Mouse (Mus musculus) adipocyte (in vitro differentiated cells): ENCODE measurements around the gene Furin.

Experiments
- DNase-seq: peaks from one replicate; pipeline ENCODE4 v3.0.0-alpha.2; 2016; ENCODE audit warnings: low spot score

Furin gene

DNA sequence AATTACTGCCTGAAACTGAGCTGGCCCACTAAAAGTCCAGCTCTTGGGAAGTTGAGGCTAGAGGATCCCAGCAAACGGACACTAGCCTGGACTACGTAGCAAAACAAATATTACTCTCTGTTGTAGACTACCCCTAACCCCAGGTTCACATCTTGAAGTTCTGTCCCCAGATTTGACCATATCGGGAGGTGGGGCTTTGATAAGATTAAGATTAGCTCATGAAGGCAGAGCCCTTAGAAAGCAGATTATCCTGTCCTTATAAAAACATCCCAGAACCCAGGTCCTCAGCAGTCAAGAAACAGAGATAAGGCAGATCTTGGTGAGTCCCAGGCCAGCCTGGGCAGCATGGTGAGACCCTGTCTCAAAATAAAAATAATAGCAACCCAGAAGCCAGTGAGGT lies 33.1 kb downstream of the Furin start:
- no peak for DNase-seq

DNA sequence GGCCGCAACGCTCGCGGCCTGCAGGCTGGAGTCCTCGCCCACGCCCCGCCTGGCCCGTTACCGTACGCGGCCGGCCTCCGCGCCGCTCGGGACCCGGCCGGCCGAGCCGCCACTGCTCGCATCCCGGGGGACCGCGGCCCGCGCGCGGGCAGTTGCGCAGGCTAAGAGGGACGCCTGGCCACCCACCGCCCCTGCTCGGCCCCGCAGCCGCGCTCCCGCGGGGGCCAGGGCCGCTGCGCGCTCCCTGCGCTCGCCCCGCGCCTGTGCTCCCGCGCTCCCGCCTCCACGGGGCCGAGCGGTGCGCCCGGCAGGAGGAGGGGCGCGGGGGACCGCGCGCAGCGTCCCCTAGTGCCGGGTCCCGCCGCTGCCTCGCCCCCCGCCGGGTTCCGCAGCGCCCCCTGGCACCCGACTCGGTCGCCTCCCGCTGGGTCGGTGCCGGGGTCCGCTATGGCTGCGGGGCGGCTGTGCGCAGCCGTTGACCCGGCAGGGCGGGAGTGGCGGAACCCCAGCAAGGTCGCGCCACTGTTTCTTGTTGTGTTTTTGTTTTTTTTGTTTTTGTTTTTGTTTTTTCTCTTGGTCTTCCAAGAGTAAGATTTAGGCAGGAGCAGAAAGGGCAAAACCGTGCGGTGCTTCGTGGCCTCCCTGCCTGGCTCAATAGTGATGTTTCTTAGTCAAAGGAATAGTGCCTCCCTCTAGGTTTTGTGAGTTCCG lies 34.0 kb downstream of the Furin start, which contains the start of gene Man2a2:
TSS of gene Man2a2 (minus strand) at position 335 of the 711 bp plus-strand sequence.
- DNase-seq = peak; percentile 28

DNA sequence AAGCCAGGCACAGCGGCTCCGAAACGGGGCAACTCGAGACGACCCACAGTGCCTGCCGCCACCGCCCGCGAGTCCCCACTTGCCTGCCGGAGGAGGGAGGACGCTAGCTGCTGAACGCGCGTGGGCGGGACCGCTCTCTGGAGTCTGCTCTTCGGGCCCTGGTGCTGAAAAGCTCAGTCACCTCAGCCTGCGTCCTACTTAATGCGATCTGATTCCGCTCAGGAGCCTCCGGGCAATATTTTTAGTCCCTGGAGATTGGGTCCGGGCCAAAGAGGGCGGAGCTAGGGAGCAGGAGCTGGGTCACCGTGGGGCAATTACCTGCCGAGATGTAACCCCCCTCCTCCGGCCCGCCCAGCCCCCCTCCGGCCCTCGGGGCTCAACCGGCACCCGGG lies 34.6 kb downstream of the Furin start:
- DNase-seq = peak; percentile 71

DNA sequence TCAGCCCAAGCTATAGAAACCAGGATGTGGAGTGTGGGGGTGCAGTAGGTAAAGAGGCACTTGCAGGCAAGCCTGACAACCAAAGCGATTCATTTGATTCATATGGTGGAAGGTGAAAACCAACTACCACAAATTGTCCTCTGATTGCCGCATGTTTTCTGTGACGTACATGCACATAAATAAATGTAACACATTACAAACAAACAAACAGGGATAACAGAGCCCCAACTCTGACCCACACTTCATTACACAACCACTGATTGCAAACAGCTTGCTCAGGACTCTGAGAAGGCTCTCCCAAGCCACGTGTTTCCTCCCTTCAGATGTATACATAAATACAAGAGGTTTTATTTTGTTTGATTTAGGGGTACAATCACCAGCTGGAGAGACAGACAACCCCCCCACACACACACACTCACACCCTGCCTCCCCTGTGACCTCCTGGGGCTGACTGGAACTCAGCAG lies 35.2 kb downstream of the Furin start:
- peak; percentile 52 for DNase-seq

DNA sequence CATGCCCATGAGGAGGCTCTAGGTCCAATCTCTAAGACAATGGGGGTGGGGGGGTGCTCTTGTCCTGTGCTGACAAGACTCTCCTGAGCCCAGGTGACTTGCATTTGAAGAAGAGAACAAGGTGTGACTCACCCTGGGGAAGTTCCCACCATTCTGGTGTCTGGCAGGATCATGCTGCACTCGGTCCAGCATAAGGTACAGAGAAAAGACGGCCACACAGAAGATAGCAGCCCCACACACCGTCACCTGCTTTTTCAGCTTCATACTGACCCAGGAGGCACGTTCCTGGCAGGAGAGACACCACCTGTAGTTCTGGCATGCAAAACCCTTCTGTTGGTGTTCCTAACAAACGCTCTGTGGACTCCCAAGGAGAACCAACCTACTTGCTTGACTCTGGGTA lies 35.8 kb downstream of the Furin start:
- DNase-seq = no peak

DNA sequence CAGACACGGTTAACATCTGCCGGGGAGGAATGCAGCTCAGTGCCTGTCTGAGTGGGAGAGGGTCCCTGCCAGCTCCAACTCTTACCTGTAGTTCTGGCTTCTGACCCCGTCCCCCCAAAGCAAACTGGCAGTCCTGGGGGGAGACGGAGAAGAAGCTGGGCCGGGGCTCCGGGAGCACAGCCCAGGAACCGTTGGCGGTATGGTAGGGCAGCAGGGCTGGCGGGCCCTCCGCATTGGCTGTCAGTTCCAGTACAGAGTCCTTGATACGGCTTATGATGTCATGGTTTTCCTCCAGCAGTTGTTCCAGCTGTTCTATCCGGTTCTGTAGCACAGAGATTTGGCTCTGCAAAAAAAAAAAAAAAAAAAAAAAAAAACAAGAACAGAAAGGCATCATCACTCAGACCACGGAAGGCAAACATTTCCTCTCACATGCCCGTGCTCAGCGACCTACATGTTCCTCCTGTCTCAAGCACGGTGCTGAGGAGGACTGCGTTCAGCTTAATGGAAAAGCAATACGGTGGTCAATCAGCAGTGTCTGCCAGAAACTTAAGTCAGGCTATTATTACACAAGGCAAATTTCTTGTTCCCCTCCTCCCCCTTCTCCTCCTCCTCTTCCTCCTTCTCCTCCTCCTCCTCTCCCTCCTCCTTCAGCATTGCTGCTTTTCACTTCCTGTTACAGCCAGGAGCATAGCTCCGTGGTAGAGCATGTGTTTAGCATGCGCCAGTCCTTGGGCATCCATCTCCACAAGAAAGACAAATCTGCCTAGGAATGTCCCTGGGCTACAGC lies 36.4 kb downstream of the Furin start:
- no peak for DNase-seq

DNA sequence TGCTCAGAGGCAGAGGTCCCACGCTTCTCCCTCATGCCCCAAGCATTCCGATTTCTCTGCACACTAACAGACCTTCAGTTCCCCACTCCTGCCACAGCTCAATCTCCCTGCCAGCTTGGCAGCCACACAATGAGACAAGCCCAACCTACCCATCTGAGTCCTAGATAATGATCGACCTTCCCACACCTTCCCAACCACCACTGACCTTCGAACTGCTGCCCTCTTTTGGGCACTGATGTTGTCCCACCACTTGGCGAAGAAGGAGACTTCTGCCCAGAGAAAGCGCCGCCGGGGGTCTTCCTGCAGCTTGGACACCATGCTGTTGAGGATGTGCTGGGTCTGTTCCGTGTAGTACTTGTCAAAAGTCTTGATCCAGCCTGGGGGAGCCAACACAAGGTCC lies 37.2 kb downstream of the Furin start:
- DNase-seq = no peak

DNA sequence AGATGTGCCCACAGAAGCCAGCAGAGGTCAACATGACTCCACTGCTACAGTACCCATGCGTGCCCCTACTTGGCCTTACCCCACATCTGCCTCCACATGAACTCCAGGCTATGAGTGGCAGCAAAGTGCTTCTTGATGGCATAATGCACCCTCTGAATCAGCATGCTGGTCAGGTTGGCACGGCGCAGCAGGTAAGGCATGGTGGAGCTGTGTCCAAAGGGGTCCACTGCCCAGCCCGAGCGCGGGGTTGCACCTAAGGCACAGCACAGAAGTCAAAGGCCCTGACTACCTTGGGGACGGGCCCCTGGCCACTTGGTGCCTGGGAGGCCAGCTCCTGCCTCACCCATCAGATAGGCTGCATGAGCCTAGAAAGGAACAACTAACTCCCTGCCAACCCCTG lies 38.0 kb downstream of the Furin start:
- no peak for DNase-seq

DNA sequence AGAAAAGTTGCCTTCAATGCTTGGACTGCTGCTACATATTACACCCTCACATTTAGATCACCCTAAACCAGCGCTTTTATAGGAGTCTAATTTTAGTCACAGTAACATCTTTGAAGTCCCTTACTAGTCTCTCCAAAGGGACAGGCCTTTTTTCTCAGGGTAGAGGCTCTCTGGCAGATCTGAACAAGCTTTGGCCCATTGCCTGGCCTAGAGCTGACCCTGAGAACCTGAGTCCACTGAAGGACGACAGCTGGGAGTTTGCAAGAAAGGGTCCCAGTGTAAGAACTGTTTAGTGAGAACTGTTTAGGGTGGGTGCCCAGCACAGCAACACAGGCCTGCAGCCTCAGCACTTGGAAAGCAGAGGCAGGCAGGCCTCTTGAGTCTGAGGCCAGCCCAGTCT lies 39.5 kb downstream of the Furin start:
- no peak for DNase-seq

DNA sequence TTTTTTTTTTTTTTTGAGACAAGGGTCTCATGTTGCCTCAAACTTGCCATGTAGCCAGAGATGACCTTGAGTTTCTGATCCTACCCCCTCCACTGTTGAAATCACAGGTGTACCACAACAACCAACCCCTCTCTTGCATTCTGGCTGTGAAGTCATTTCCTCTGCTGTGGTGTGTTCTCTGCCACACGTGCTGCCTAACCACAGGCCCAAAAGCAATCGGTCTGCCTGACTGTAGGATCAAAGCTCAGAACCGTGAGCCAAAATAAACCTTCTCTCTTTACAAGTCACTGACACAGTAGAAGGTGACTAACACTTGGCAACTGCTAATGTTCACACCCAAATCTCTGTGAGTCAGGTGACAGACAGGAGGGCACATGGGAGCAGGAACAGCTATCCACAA lies 44.8 kb downstream of the Furin start:
- no peak for DNase-seq

DNA sequence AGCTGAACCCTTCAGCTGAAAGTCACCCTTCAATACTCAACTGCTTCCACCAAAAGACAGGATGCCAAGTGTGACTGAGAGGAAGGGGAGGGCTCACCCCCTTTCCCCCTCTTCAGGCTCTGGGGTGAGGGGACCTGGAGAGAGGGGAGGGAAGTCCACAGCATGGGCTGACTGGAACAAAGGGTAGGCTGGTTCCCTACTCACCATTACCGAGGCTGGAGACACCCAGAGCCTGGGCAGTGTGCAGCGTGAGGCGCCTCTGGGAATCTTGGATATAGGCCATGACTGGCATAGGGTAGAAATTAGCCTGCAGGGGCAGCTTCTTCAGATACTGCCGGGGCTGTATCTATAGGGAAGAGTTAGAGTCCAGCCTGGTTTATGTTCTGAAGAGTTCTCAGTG lies 47.2 kb downstream of the Furin start:
- peak; percentile 53 for DNase-seq

DNA sequence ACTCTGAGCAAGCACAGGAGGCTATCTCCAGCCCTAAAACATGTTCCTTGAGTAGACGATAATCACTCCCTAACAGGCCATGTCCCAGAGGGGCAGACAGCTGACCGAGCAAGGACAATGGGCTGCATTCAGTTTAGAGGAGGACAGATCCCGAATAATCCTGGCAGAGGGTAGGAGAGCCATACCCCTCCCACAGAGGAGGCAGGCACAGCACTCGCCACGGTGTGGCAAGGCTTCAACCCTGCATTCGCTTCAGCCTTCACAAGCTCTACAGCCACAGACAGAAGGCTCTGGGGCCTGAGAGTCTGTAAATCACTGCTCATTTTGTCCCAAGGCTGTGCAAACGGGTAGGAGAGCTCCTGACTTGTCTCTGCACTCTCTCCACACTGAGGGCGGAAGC lies 48.1 kb downstream of the Furin start:
- no peak for DNase-seq

DNA sequence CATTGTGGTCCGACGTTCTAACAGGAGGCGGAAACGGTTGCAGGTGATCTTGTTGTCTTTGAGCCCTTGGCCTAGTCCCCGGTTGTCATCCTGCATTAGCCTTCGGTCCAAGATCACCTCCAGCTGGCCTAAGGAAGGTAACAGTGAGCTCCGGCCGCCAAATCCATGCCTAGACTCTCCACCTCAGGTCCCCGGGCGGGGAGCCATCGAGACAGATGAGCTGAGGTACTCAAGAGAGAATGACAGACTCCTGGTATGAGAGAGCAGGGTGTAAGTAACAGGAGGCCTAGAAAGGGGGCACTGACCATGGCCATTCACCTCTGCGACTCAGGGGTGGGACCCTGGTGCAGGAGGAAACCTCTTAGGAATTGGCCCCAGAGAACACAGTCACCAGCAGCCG lies 48.9 kb downstream of the Furin start:
- DNase-seq = no peak

DNA sequence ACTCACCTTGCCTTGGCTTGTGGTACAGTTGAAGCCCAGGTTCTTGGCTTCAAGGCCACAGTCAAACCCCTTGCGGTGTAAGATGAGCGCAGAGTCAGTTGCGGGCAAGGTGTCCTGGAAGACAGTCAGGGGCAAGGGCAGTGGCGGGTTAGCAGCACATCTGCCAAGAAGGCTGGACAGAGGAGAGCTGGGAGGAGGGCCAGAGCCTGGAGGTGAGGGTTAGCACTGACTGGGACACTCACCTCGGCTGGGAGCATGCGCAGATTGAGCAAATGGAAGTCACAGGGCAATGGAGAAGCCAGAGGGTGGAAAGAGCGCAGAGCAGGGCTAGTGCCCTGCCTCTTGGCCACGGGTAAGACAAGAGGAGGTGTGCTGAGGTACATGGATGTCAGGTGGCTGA lies 52.3 kb downstream of the Furin start:
- no peak for DNase-seq

DNA sequence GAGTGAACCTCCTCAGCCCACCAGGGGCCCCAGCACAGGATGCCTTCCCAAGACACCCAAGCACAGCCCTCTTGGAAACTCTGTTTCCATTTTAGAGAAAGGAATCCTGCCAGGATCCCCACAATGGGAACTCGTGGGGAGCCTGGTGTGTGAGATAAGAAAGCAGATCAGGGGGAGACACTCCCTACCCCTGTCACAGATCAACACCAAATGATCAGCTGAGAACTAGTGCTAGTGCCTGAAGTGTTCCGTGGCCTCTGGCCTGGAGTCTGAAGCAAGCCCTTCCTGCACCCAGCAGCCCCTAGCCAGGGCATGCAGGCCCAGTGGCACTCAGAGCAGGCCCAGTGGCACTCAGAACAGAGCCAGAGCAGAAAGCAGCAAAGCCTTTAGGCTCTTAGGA lies 54.4 kb downstream of the Furin start:
- DNase-seq = no peak

DNA sequence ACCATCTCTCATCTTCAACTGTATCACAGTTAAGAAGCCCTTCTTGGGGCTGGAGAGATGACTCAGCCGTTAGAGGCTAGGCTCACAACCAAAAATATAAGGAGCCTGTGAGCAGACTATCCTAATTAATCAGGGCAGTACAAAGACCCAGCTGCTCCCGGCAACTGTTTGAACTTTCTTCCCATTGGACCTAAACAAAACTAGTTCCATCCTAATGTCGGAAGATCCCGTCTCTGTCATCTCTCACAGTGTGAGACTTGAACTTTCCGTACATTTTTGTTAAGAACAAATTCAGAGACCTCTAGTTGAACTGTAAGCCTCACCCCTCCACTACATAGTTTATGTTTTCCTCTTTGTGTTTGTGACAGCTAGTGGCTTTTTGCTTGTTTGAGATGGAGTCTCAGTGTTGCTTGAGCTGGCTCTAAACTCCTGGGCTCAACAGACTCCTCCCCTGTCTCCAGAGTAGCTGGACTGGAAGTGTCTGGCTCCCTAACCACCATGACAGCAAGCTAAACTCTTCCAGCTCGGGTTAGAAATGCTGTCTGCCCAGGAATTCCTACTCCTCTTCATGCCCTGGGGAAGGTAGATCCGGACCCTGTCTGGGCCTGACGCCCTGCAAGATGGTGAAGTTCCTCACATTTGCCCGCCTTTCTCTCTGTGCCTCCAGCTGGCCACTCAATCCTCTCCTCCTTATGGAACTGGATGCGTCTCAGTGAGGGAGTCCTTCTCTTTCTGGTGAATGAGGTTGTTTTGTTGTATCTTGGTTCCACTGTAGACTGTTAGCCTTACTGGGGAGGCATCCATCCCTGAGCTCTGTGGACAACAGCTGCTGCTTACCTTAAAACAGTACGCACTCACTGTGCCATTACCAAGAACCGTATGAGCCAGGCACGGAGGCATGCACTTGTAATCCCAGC lies 57.3 kb downstream of the Furin start:
- no peak for DNase-seq

DNA sequence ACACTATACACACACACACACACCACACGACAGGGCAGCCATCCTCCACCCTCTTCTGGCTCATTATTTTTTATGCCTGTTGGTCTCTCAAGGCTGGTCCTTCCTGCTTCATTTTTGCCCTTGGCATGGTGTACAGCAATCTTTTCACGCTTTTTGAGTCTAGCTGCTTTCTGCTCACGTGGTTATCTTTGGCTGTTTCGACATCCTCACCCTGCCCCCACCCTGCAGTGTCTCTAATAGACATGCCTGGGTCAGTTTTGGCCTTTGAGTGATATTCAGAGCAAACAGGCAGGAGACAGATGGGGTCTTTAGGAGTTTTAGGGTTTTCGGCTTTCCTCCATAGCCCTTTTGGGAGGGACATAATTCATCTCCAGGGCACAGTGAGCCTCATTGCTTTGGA lies 58.4 kb downstream of the Furin start:
- peak; percentile 38 for DNase-seq

DNA sequence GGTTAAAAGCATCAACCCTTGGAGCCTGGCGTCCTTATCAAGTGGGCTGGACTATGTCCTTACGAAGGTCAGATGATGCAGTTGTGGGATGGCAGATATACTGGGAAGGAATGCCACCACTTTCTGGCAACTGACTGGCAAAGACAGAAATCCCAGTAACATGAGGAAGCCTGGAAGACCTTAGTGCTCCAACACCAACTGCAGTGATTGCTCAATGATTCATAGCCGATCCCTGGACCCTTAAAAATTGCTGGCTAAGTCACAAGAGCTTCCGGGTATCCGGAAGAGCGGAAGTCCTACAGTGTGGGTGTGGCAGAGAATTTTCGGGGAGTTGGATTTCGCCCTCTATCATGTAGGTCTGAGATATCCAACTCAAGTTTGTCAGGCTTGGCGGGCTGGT lies 59.1 kb downstream of the Furin start:
- DNase-seq = no peak

DNA sequence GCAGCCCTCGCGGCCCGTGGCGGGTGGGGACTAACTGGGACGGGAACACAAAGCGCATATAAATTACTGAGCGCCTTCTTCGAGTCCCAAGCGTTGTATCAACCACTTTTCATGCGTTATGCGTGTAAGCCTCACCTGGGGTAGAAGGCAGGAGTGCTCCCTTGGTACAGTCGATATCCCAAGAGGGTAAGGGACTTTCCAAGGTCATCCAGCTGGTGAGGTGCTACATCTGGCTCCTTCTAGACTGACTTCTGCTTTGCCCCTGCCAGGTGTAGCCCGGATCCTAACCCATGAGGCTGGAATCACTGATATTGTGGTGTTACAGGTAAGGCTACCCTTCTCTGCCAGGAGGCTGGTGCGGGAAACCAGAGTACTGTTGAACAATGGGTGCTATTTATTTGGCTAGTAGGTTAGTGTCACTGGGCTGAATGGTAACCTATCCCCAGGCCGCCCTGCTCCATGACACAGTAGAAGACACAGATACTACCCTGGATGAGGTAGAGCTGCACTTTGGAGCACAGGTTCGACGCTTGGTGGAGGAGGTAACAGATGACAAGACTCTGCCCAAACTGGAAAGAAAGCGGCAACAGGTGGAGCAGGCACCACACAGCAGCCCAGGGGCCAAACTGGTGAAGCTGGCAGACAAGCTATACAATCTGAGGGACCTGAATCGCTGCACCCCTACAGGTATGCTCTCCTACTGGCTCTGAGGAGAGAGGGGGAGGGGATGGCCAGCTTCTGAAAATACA lies 61.8 kb downstream of the Furin start:
- no peak for DNase-seq

DNA sequence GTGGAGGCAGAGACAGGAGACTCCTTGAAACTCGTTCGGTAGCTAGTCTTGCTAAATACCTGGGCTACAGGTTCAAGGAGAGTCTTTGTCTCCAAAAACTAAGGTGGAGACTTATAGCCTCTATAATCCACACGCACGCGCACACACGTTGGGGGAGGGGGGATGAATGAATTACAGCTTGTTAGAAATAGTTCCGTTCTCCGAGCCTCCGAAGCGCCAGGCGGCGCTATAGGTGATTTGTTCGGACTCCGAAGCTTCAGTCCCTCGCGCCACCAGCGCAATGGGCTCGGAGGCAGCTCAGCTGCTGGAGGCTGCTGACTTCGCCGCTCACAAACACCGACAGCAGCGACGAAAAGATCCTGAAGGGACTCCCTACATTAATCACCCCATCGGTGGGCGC lies 62.4 kb downstream of the Furin start, which contains the start of gene Hddc3:
TSS of gene Hddc3 (plus strand) at position 247 of the 400 bp plus-strand sequence.
- peak; percentile 84 for DNase-seq

DNA sequence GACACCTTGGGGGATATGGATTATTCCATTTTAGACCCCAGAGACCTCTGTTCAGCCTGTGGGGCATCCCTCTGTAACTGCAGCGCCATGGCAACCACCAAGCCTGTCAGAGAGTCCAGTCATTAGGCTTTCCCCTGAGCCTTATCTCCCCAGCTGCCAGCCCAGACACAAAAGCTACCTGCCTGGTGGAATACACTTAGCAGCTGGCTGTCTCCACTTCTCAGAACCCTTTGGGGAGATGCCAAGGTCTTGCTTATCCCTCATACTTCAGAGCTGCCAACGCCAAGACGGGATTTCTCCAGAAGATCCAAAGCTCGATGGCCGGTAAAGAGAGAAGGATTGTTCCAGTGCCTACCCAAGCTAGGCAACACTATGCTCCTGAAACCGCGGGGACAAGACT lies 63.4 kb downstream of the Furin start:
- no peak for DNase-seq

DNA sequence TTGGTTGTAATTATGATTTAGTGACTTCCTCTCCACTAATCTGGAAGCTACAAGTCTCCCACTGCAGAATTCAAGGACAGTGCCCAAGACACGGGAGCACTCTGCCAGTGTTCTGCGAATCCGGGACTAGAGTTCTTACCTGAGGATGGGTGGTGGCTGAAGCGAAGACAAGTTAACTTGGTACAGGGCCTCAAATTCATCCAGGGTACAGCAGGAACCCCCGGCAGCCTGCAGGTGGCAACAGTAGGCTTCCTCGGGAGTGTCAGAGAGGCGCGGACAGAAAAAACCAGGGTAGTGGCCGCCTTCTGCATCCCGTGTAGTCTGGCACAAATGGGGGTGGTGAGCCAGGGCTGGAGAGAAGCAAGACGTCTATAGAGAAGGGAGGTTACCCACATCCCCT lies 64.4 kb downstream of the Furin start, which contains the start of gene Unc45a:
TSS of gene Unc45a (minus strand) at position 213 of the 400 bp plus-strand sequence.
- peak; percentile 72 for DNase-seq
